Mouse (Mus musculus): ENCODE results near the gene Gucd1. TPM values are rescaled to one million over a fixed set of nuclear protein-coding genes. Genes with fewer than 3 reads are reported as not detected.
"Not testable (repeated sequence)": the region's sequence is repeated elsewhere in the genome, so short reads cannot be mapped to it uniquely, and the experiment has no call there.

The Gucd1 gene
- polyA plus RNA-seq, 1 experiment from 2014 or later = 24.0 TPM

- H3K36me3 ChIP-seq = no peaks in the 10 kb centered on the region
- no peaks in the 10 kb centered on the region for H3K4me1 ChIP-seq (replicated peaks)
- no peak overlapping the region for H3K4me2 ChIP-seq
- H3K9ac ChIP-seq (replicated peaks) = no peak overlapping the region
- H3K9me3 ChIP-seq = 0 out of 2 replicates have a peak, but pooled peaks cover 5% of the 10 kb centered on the region
- 87% methylated on average over 6 of the region's 7 CpGs for WGBS
- H3K27ac ChIP-seq = no peak overlapping the region
- ATAC-seq (ENCODE audit: insufficient number of reproducible peaks, insufficient read depth, low FRiP score, low TSS enrichment, low read depth) = no peak
- no peaks in the 10 kb centered on the region; the same call in 1 of the 2 replicates for H3K27me3 ChIP-seq
- H3K4me3 ChIP-seq (replicated peaks) = no peak overlapping the region
These were observed 88.1 kb downstream of the Gucd1 start for GRCm38 (mm10) chr10:75429522-75430146.

GRCm38 (mm10) chr10:75429004-75429380, 88.8 kb downstream of the Gucd1 start:
- H3K27me3 ChIP-seq = no peaks in the 10 kb centered on the region; the same call in 1 of the 2 replicates
- H3K4me2 ChIP-seq = no peak overlapping the region
- no peaks in the 10 kb centered on the region for H3K4me1 ChIP-seq (replicated peaks)
- ATAC-seq (ENCODE audit: insufficient number of reproducible peaks, insufficient read depth, low FRiP score, low TSS enrichment, low read depth) = no peak
- H3K4me3 ChIP-seq (replicated peaks) = no peak overlapping the region
- H3K27ac ChIP-seq = no peak overlapping the region
- 0 out of 2 replicates have a peak, but pooled peaks cover 5% of the 10 kb centered on the region for H3K9me3 ChIP-seq
- 88% methylated on average over 6 of the region's 6 CpGs for WGBS
- no peak overlapping the region for H3K9ac ChIP-seq (replicated peaks)
- no peaks in the 10 kb centered on the region for H3K36me3 ChIP-seq

GRCm38 (mm10) chr10:75428049-75429003, 89.4 kb downstream of the Gucd1 start:
- Histone ChIP-seq H3K4me3 (replicated peaks) (no peak overlapping the region), H3K27ac (no peak overlapping the region), H3K9me3 (0 out of 2 replicates have a peak, but pooled peaks cover 5% of the 10 kb centered on the region), H3K9ac (replicated peaks) (no peak overlapping the region), H3K4me2 (no peak overlapping the region), H3K4me1 (replicated peaks) (no peaks in the 10 kb centered on the region), H3K36me3 (no peaks in the 10 kb centered on the region), H3K27me3 (no peaks in the 10 kb centered on the region; the same call in 1 of the 2 replicates)
- WGBS = 86% methylated on average over 13 of the region's 13 CpGs
- ATAC-seq (ENCODE audit: insufficient number of reproducible peaks, insufficient read depth, low FRiP score, low TSS enrichment, low read depth) = no peak

GRCm38 (mm10) chr10:75424498-75424901, 93.3 kb downstream of the Gucd1 start:
- Histone ChIP-seq H3K27ac (no peak overlapping the region), H3K9me3 (no peaks in the 10 kb centered on the region), H3K4me3 (replicated peaks) (no peak overlapping the region), H3K36me3 (no peaks in the 10 kb centered on the region), H3K4me2 (no peak overlapping the region), H3K27me3 (no peaks in the 10 kb centered on the region; the same call in 1 of the 2 replicates), H3K9ac (replicated peaks) (no peak overlapping the region), H3K4me1 (replicated peaks) (no peaks in the 10 kb centered on the region)
- WGBS = 90% methylated on average over 10 of the region's 10 CpGs
- ATAC-seq (ENCODE audit: insufficient number of reproducible peaks, insufficient read depth, low FRiP score, low TSS enrichment, low read depth) = no peak

- no peak overlapping the region for H3K4me2 ChIP-seq
- WGBS = 70% methylated on average over 4 of the region's 4 CpGs
- no peak overlapping the region for H3K27ac ChIP-seq
- H3K4me1 ChIP-seq (replicated peaks) = no peaks in the 10 kb centered on the region
- H3K9ac ChIP-seq (replicated peaks) = no peak overlapping the region
- no peak overlapping the region for H3K4me3 ChIP-seq (replicated peaks)
- H3K27me3 ChIP-seq = no peaks in the 10 kb centered on the region
- H3K36me3 ChIP-seq = no peaks in the 10 kb centered on the region
- H3K9me3 ChIP-seq = no peaks in the 10 kb centered on the region
- no peak for ATAC-seq (ENCODE audit: insufficient number of reproducible peaks, insufficient read depth, low FRiP score, low TSS enrichment, low read depth)
These were observed 99.0 kb downstream of the Gucd1 start for GRCm38 (mm10) chr10:75418747-75419146.

- H3K4me2 ChIP-seq = no peak overlapping the region
- H3K4me3 ChIP-seq (replicated peaks) = no peak overlapping the region
- no peaks in the 10 kb centered on the region for H3K4me1 ChIP-seq (replicated peaks)
- H3K36me3 ChIP-seq = no peaks in the 10 kb centered on the region
- H3K9ac ChIP-seq (replicated peaks) = no peak overlapping the region
- no peaks in the 10 kb centered on the region for H3K9me3 ChIP-seq
- 92% methylated on average over 8 of the region's 8 CpGs for WGBS
- H3K27ac ChIP-seq = no peak overlapping the region
- no peak for ATAC-seq (ENCODE audit: insufficient number of reproducible peaks, insufficient read depth, low FRiP score, low TSS enrichment, low read depth)
- H3K27me3 ChIP-seq = no peaks in the 10 kb centered on the region
These were observed 100.3 kb downstream of the Gucd1 start for GRCm38 (mm10) chr10:75417363-75418042.

- ATAC-seq (ENCODE audit: insufficient number of reproducible peaks, insufficient read depth, low FRiP score, low TSS enrichment, low read depth) = no peak
- Histone ChIP-seq H3K9me3 (no peaks in the 10 kb centered on the region), H3K27me3 (no peaks in the 10 kb centered on the region), H3K4me1 (replicated peaks) (no peaks in the 10 kb centered on the region; the same call in 1 of the 2 replicates), H3K4me2 (no peak overlapping the region), H3K27ac (no peak overlapping the region), H3K4me3 (replicated peaks) (no peak overlapping the region), H3K9ac (replicated peaks) (no peak overlapping the region), H3K36me3 (no peaks in the 10 kb centered on the region)
- 85% methylated on average over 7 of the region's 7 CpGs for WGBS
These were observed 102.8 kb downstream of the Gucd1 start for GRCm38 (mm10) chr10:75414925-75415324.

- no peaks in the 10 kb centered on the region for H3K27me3 ChIP-seq
- 81% methylated on average over 27 of the region's 27 CpGs for WGBS
- no peak overlapping the region for H3K9ac ChIP-seq (replicated peaks)
- no peak overlapping the region for H3K4me3 ChIP-seq (replicated peaks)
- no peaks in the 10 kb centered on the region for H3K36me3 ChIP-seq
- H3K27ac ChIP-seq = no peak overlapping the region
- ATAC-seq (ENCODE audit: insufficient number of reproducible peaks, insufficient read depth, low FRiP score, low TSS enrichment, low read depth) = no peak
- no peaks in the 10 kb centered on the region; the same call in 1 of the 2 replicates for H3K4me1 ChIP-seq (replicated peaks)
- H3K9me3 ChIP-seq = no peaks in the 10 kb centered on the region
- H3K4me2 ChIP-seq = no peak overlapping the region
These were observed 105.4 kb downstream of the Gucd1 start for GRCm38 (mm10) chr10:75412114-75413103.

- not testable (repeated sequence) for H3K36me3 ChIP-seq; H3K4me1 ChIP-seq (replicated peaks); H3K9me3 ChIP-seq; H3K9ac ChIP-seq (replicated peaks); ATAC-seq (ENCODE audit: insufficient number of reproducible peaks, insufficient read depth, low FRiP score, low TSS enrichment, low read depth); H3K4me3 ChIP-seq (replicated peaks); H3K4me2 ChIP-seq; H3K27me3 ChIP-seq; H3K27ac ChIP-seq
- 50% methylated on average over 10 of the region's 10 CpGs for WGBS
These were observed 106.2 kb downstream of the Gucd1 start for GRCm38 (mm10) chr10:75411343-75412113.

GRCm38 (mm10) chr10:75407741-75408140, 110.0 kb downstream of the Gucd1 start:
- 84% methylated on average over 4 of the region's 4 CpGs for WGBS
- H3K27ac ChIP-seq = no peak overlapping the region
- no peak overlapping the region for H3K4me2 ChIP-seq
- ATAC-seq (ENCODE audit: insufficient number of reproducible peaks, insufficient read depth, low FRiP score, low TSS enrichment, low read depth) = no peak
- H3K27me3 ChIP-seq = no peaks in the 10 kb centered on the region
- no peak overlapping the region for H3K4me3 ChIP-seq (replicated peaks)
- no peaks in the 10 kb centered on the region; the same call in 1 of the 2 replicates for H3K4me1 ChIP-seq (replicated peaks)
- H3K9ac ChIP-seq (replicated peaks) = no peak overlapping the region
- no peaks in the 10 kb centered on the region for H3K36me3 ChIP-seq
- H3K9me3 ChIP-seq = no peaks in the 10 kb centered on the region

Measured in limb, embryonic 12.5 days (tissue).